Comparison of ENCODE assay signal across 10 mouse cellular contexts in the genomic region with DNA sequence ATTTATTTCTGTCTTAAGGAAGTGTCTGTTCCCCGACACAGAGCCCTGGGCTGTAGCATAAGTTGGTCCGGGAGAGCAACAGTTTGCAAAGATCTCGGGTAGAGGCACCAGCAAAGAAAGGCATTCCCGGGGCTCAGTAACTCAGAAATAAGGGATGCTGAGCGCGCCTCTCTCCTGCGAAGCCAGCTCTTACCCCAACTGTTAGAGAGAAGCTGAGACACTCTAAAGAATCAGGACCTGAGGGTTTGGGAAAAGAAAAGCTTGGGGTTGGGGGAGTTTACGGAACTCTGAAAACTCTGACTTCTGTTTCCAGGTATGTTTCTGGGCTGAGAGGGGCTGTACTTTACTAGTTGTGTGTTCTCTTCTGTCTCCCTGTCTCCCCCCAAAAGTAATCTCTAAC. TPM values are rescaled to one million over a fixed set of nuclear protein-coding genes. Genes with fewer than 3 reads are reported as not detected.
DNase-seq lines count a peak whose midpoint lies in the region; ATAC-seq and TF ChIP-seq lines count a peak whose summit lies in the region.
"Had no signal": no experiment of that assay in that cellular context is flagged by ENCODE, and none has a peak within 500 bp of the region (broad histone marks: within the 10 kb centered on the region; RNA-seq: fewer than 3 reads in every experiment).

No protein-coding gene starts in this region.

- H3K4me3 ChIP-seq in hindbrain, embryonic 11.5 days (ENCODE audit: low read depth, low read length), result no peak overlapping the region
- no peak overlapping the region for H3K4me3 ChIP-seq in hindbrain, postnatal 0 days (ENCODE audit: low read length)
- H3K4me3 ChIP-seq in embryonic facial prominence, embryonic 11.5 days (ENCODE audit: low read depth, low read length), result peak overlapping the region; percentile 21; the same call in 1 of the 2 replicates
- peak overlapping the region; percentile 59 for H3K4me3 ChIP-seq in intestine, embryonic 15.5 days (replicated peaks)
- H3K4me3 ChIP-seq in midbrain, embryonic 14.5 days (replicated peaks; ENCODE audit: low read depth, low read length), result 0 out of 2 replicates have a peak overlapping the region, but pooled peaks have one; percentile 44

- H3K9me3 ChIP-seq in hindbrain, embryonic 11.5 days (ENCODE audit: control insufficient read depth, low read length), result no peaks in the 10 kb centered on the region
- H3K9me3 ChIP-seq in hindbrain, postnatal 0 days (ENCODE audit: low read length), result no peaks in the 10 kb centered on the region
- H3K9me3 ChIP-seq in embryonic facial prominence, embryonic 11.5 days (replicated peaks; ENCODE audit: control insufficient read depth, low read length), result no peaks in the 10 kb centered on the region
- H3K9me3 ChIP-seq in intestine, embryonic 15.5 days, result no peaks in the 10 kb centered on the region
- no peaks in the 10 kb centered on the region for H3K9me3 ChIP-seq in midbrain, embryonic 14.5 days (ENCODE audit: control insufficient read depth, low read length)

- no peak overlapping the region for H3K9ac ChIP-seq in hindbrain, embryonic 11.5 days (ENCODE audit: low read depth, low read length)
- no peak overlapping the region for H3K9ac ChIP-seq in hindbrain, postnatal 0 days (replicated peaks; ENCODE audit: low read length)
- H3K9ac ChIP-seq in embryonic facial prominence, embryonic 11.5 days (replicated peaks; ENCODE audit: low read length), result no peak overlapping the region
- H3K9ac ChIP-seq in intestine, embryonic 15.5 days, result no peak overlapping the region
- H3K9ac ChIP-seq in midbrain, embryonic 14.5 days (replicated peaks; ENCODE audit: low read length), result no peak overlapping the region

- H3K4me2 ChIP-seq in hindbrain, embryonic 11.5 days (replicated peaks; ENCODE audit: low read depth, low read length), result no peak overlapping the region
- H3K4me2 ChIP-seq in hindbrain, postnatal 0 days (ENCODE audit: low read depth, low read length), result no peak overlapping the region
- no peak overlapping the region; the same call in 1 of the 2 replicates for H3K4me2 ChIP-seq in embryonic facial prominence, embryonic 11.5 days (ENCODE audit: low read depth, low read length)
- H3K4me2 ChIP-seq in intestine, embryonic 15.5 days (replicated peaks), result peak overlapping the region; percentile 85
- H3K4me2 ChIP-seq in midbrain, embryonic 14.5 days (ENCODE audit: low read length), result peak overlapping the region; percentile 93

- no peak overlapping the region for H3K27ac ChIP-seq in hindbrain, embryonic 11.5 days (ENCODE audit: low read depth, low read length)
- no peak overlapping the region for H3K27ac ChIP-seq in hindbrain, postnatal 0 days
- no peak overlapping the region for H3K27ac ChIP-seq in embryonic facial prominence, embryonic 11.5 days (replicated peaks; ENCODE audit: low read depth, low read length)
- H3K27ac ChIP-seq in intestine, embryonic 15.5 days, result peak overlapping the region; percentile 36
- H3K27ac ChIP-seq in midbrain, embryonic 14.5 days (replicated peaks; ENCODE audit: low read depth, low read length), result no peak overlapping the region

- peak; percentile 47 for DNase-seq in hindbrain, embryonic 11.5 days (ENCODE audit: low spot score)
- no peak for DNase-seq in hindbrain, postnatal 0 days (ENCODE audit: low spot score)
- DNase-seq in embryonic facial prominence, embryonic 11.5 days (ENCODE audit: low spot score), result peak; percentile 23
- DNase-seq in midbrain, embryonic 14.5 days, result no peak
- no peak for DNase-seq in right cerebral cortex, postnatal 25 days
- DNase-seq: thymus, adult 18-20 months had no signal

- no peak for TF ChIP-seq CTCF in hindbrain, postnatal 0 days (IDR thresholded peaks at IDR 0.05; ENCODE audit: low read depth)

- under 1% methylated on average over 8 of the region's 8 CpGs for WGBS in hindbrain, embryonic 11.5 days
- WGBS in hindbrain, postnatal 0 days, result 5% methylated on average over 8 of the region's 8 CpGs
- WGBS in embryonic facial prominence, embryonic 11.5 days, result 2% methylated on average over 8 of the region's 8 CpGs
- under 1% methylated on average over 8 of the region's 8 CpGs for WGBS in intestine, embryonic 15.5 days
- WGBS in midbrain, embryonic 14.5 days, result 2% methylated on average over 8 of the region's 8 CpGs

- H3K36me3 ChIP-seq in hindbrain, embryonic 11.5 days (ENCODE audit: control insufficient read depth, insufficient read depth, low read length), result no peaks in the 10 kb centered on the region
- no peaks in the 10 kb centered on the region for H3K36me3 ChIP-seq in hindbrain, postnatal 0 days (ENCODE audit: insufficient read depth, low read length)
- H3K36me3 ChIP-seq in embryonic facial prominence, embryonic 11.5 days (replicated peaks; ENCODE audit: control insufficient read depth, insufficient read depth, low read depth, low read length), result no peaks in the 10 kb centered on the region
- H3K36me3 ChIP-seq in intestine, embryonic 15.5 days, result no peaks in the 10 kb centered on the region
- H3K36me3 ChIP-seq in midbrain, embryonic 14.5 days (ENCODE audit: control insufficient read depth, insufficient read depth, low read length), result no peaks in the 10 kb centered on the region

- no peak for ATAC-seq in hindbrain, embryonic 11.5 days (ENCODE audit: low FRiP score)
- ATAC-seq in hindbrain, postnatal 0 days, result no peak
- ATAC-seq in embryonic facial prominence, embryonic 11.5 days (replicated peaks; ENCODE audit: insufficient number of reproducible peaks, low FRiP score, low TSS enrichment, low read depth), result no peak
- no peak; the same call in 1 of the 2 replicates for ATAC-seq in intestine, embryonic 15.5 days
- no peak for ATAC-seq in midbrain, embryonic 14.5 days (ENCODE audit: low FRiP score, low TSS enrichment)
- no peak for ATAC-seq in megakaryocyte, adult 5-6 weeks (ENCODE audit: poor library complexity, severe bottlenecking)

- peaks cover 7% of the 10 kb centered on the region for H3K4me1 ChIP-seq in hindbrain, embryonic 11.5 days (replicated peaks; ENCODE audit: control insufficient read depth, insufficient read depth, low read length)
- peaks cover 7% of the 10 kb centered on the region; the same call in 1 of the 2 replicates for H3K4me1 ChIP-seq in hindbrain, postnatal 0 days (ENCODE audit: insufficient read depth, low read length)
- H3K4me1 ChIP-seq in embryonic facial prominence, embryonic 11.5 days (ENCODE audit: control insufficient read depth, insufficient read depth, low read length), result no peaks in the 10 kb centered on the region; the same call in none of the 2 replicates
- H3K4me1 ChIP-seq in intestine, embryonic 15.5 days (replicated peaks), result 0 out of 2 replicates have a peak, but pooled peaks cover 7% of the 10 kb centered on the region
- peaks cover 19% of the 10 kb centered on the region for H3K4me1 ChIP-seq in midbrain, embryonic 14.5 days (ENCODE audit: control insufficient read depth, insufficient read depth, low read length)

- peaks cover 66% of the 10 kb centered on the region for H3K27me3 ChIP-seq in hindbrain, embryonic 11.5 days (ENCODE audit: control insufficient read depth, insufficient read depth, low read length)
- peaks cover 69% of the 10 kb centered on the region for H3K27me3 ChIP-seq in hindbrain, postnatal 0 days (ENCODE audit: insufficient read depth, low read length)
- peaks cover 42% of the 10 kb centered on the region for H3K27me3 ChIP-seq in embryonic facial prominence, embryonic 11.5 days (ENCODE audit: control insufficient read depth, insufficient read depth, low read length)
- peaks cover 25% of the 10 kb centered on the region for H3K27me3 ChIP-seq in intestine, embryonic 15.5 days (replicated peaks)
- H3K27me3 ChIP-seq in midbrain, embryonic 14.5 days (ENCODE audit: control insufficient read depth, insufficient read depth, low read length), result peaks cover 82% of the 10 kb centered on the region

RNA-seq across cellular contexts. Expression of a gene that starts 13.8 kb away (rescaled TPM):
- polyA plus RNA-seq in hindbrain, embryonic 11.5 days (2014; fragmentation: Nextera tagmentation; extraction: Ambion mirVana), result 0.26 and 0.68 TPM in 2 replicates
- total RNA-seq in hindbrain, postnatal 0 days (2014; rRNA removed), result 0.68 and 0.84 TPM in 2 replicates
- 0.31 and 0.32 TPM in 2 replicates for polyA plus RNA-seq in hindbrain, postnatal 0 days (2015; fragmentation: Nextera tagmentation; extraction: Ambion mirVana)
- polyA plus RNA-seq in embryonic facial prominence, embryonic 11.5 days (2014; fragmentation: Nextera tagmentation; extraction: Ambion mirVana), result 1.7 and 2.0 TPM in 2 replicates
- 10.4 and 10.5 TPM in 2 replicates for polyA plus RNA-seq in intestine, embryonic 15.5 days (2015; fragmentation: Nextera tagmentation; extraction: Ambion mirVana)
- polyA plus RNA-seq in midbrain, embryonic 14.5 days (2014; fragmentation: Nextera tagmentation; extraction: Ambion mirVana), result 1.6 and 1.7 TPM in 2 replicates
- total RNA-seq in megakaryocyte, adult 5-6 weeks (2015), result not detected in 2 replicates
- not detected in 2 replicates for total RNA-seq in megakaryocyte, adult 5-6 weeks (2017)
- total RNA-seq: layer of hippocampus, adult 8-10 months; megakaryocyte progenitor cell, adult 5-6 weeks had no signal

Comparison
In these comparisons a context has a peak if more than half of its experiments do, and no peak if none do; other contexts are left out.
1. DNase-seq: peak in hindbrain, embryonic 11.5 days (single experiment) and embryonic facial prominence, embryonic 11.5 days (single experiment); none in hindbrain, postnatal 0 days (single experiment), midbrain, embryonic 14.5 days (single experiment) and right cerebral cortex, postnatal 25 days (single experiment).
2. H3K4me2 ChIP-seq: peak in intestine, embryonic 15.5 days (single experiment) and midbrain, embryonic 14.5 days (single experiment); none in hindbrain, embryonic 11.5 days (single experiment), hindbrain, postnatal 0 days (single experiment) and embryonic facial prominence, embryonic 11.5 days (single experiment).
3. H3K4me3 ChIP-seq: peak in embryonic facial prominence, embryonic 11.5 days (single experiment), intestine, embryonic 15.5 days (single experiment) and midbrain, embryonic 14.5 days (single experiment); none in hindbrain, embryonic 11.5 days (single experiment) and hindbrain, postnatal 0 days (single experiment).